ENCODE assay signal across 8 mouse cellular contexts in the genomic region with DNA sequence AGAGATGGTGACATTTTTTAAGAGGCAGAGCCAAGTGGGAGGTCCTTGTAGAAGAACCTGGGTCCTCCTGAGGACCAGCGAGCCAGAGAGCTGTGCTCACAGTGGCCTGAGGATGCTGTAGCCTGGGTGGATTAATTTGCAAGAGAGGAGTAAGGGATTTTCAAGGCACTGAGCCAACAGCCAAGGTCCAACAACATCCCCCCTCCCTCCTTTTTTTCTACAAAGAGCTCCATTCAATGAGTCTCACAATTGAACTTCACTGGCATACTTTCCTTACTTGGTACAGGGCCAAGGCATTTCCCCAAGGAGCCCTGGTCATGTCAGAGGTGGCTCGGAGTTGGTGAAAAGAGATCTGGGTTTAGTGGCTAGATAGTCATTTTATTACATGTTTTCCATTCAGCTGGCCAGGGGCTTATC.
DNase-seq lines count a peak whose midpoint lies in the region; ATAC-seq lines count a peak whose summit lies in the region.

No protein-coding gene starts in this region.

- 47% methylated on average over 2 of the region's 2 CpGs for WGBS in neural tube, embryonic 12.5 days
- WGBS in midbrain, embryonic 16.5 days = 28% methylated on average over 2 of the region's 2 CpGs

- H3K9ac ChIP-seq in neural tube, embryonic 12.5 days = no peak overlapping the region
- H3K9ac ChIP-seq in midbrain, embryonic 16.5 days (ENCODE audit: low read depth, low read length) = no peak overlapping the region

- H3K4me3 ChIP-seq in neural tube, embryonic 12.5 days = no peak overlapping the region
- no peak overlapping the region for H3K4me3 ChIP-seq in midbrain, embryonic 16.5 days (ENCODE audit: low read depth, low read length)

- H3K4me2 ChIP-seq in neural tube, embryonic 12.5 days (replicated peaks) = no peak overlapping the region
- no peak overlapping the region for H3K4me2 ChIP-seq in midbrain, embryonic 16.5 days (ENCODE audit: low read length)

- intact Hi-C loops in heart, postnatal 10 days (cut with DNase I) = no loop called here

- peak; percentile 41; the same call in 1 of the 2 replicates for ATAC-seq in neural tube, embryonic 12.5 days (ENCODE audit: low FRiP score, low read depth)
- ATAC-seq in midbrain, embryonic 16.5 days = 0 out of 2 replicates have a peak, but pooled peaks have one; percentile 39

- peaks cover 10% of the 10 kb centered on the region for H3K4me1 ChIP-seq in neural tube, embryonic 12.5 days
- H3K4me1 ChIP-seq in midbrain, embryonic 16.5 days (ENCODE audit: control insufficient read depth, insufficient read depth, low read length) = peaks cover 12% of the 10 kb centered on the region

- H3K27me3 ChIP-seq in neural tube, embryonic 12.5 days (replicated peaks) = no peaks in the 10 kb centered on the region
- H3K27me3 ChIP-seq in midbrain, embryonic 16.5 days (ENCODE audit: control insufficient read depth, insufficient read depth, low read depth, low read length) = no peaks in the 10 kb centered on the region; the same call in 1 of the 2 replicates

- peak; percentile 20 for DNase-seq in cerebellum, adult 9-10 months
- no peak for DNase-seq in cerebellum, adult 11 months
- no peak for DNase-seq in neural tube, embryonic 10.5 days (ENCODE audit: extremely low spot score, low spot score)
- peak; percentile 74 to 77 for DNase-seq in heart, postnatal 10 days
- no peak for DNase-seq in spleen, adult 18-20 months
- DNase-seq in spleen, postnatal 14 days (ENCODE audit: low spot score in 2 of 2) = no peak

- H3K27ac ChIP-seq in neural tube, embryonic 12.5 days = no peak overlapping the region
- H3K27ac ChIP-seq in midbrain, embryonic 16.5 days (ENCODE audit: low read length) = no peak overlapping the region

- H3K9me3 ChIP-seq in neural tube, embryonic 12.5 days = no peaks in the 10 kb centered on the region
- no peaks in the 10 kb centered on the region for H3K9me3 ChIP-seq in midbrain, embryonic 16.5 days (replicated peaks; ENCODE audit: control insufficient read depth, low read length, poor library complexity, severe bottlenecking)

- no peaks in the 10 kb centered on the region for H3K36me3 ChIP-seq in neural tube, embryonic 12.5 days
- no peaks in the 10 kb centered on the region for H3K36me3 ChIP-seq in midbrain, embryonic 16.5 days (ENCODE audit: control insufficient read depth, insufficient read depth, low read length)

Comparison
In these comparisons a context has a peak if more than half of its experiments do, and no peak if none do; other contexts are left out.
1. DNase-seq: peak in cerebellum, adult 9-10 months (single experiment) and heart, postnatal 10 days (2 of 2); none in cerebellum, adult 11 months (single experiment), neural tube, embryonic 10.5 days (single experiment), spleen, adult 18-20 months (0 of 2) and spleen, postnatal 14 days (0 of 2).